Mouse (Mus musculus): Measurements from ENCODE around the gene Kcnmb1. TPM values are rescaled to one million over a fixed set of nuclear protein-coding genes. Genes with fewer than 3 reads are reported as not detected.

Kcnmb1 gene
- 3.0 and 3.3 TPM in 2 replicates for polyA plus RNA-seq (2015; fragmentation: Nextera tagmentation; extraction: Ambion mirVana)

- Histone ChIP-seq H3K4me3 (peak within 1 kb of the TSS; percentile 30), H3K9me3 (no peaks in the 10 kb centered on the region), H3K9ac (peak within 1 kb of the TSS; percentile 59), H3K4me2 (peak within 1 kb of the TSS; percentile 54), H3K27me3 (replicated peaks) (no peaks in the 10 kb centered on the region), H3K4me1 (peaks cover 28% of the 10 kb centered on the region), H3K27ac (replicated peaks) (peak within 1 kb of the TSS; percentile 48), H3K36me3 (no peaks in the 10 kb centered on the region)
- ATAC-seq (ENCODE audit: extremely low read depth, insufficient number of reproducible peaks, low FRiP score, low TSS enrichment): no peak
- WGBS: 10% methylated on average over 6 of the region's 6 CpGs
These were observed at the start of gene Kcnmb1 for GRCm38 (mm10) chr11:33962688-33963407. Gene Kcnmb1, plus strand, starts transcription at chr11:33963013.

- no peak for ATAC-seq (ENCODE audit: extremely low read depth, insufficient number of reproducible peaks, low FRiP score, low TSS enrichment)
- H3K4me2 ChIP-seq: no peak overlapping the region
- H3K27me3 ChIP-seq (replicated peaks): peaks cover 14% of the 10 kb centered on the region; the same call in 1 of the 2 replicates
- H3K9ac ChIP-seq: no peak overlapping the region
- H3K27ac ChIP-seq (replicated peaks): no peak overlapping the region
- peaks cover 30% of the 10 kb centered on the region for H3K4me1 ChIP-seq
- no peak overlapping the region for H3K4me3 ChIP-seq
- WGBS: 52% methylated on average over 7 of the region's 7 CpGs
- no peaks in the 10 kb centered on the region for H3K36me3 ChIP-seq
- no peaks in the 10 kb centered on the region for H3K9me3 ChIP-seq
These were observed 49.8 kb upstream of the Kcnmb1 start for GRCm38 (mm10) chr11:33913061-33913460.

- Histone ChIP-seq H3K9me3 (no peaks in the 10 kb centered on the region), H3K4me3 (no peak overlapping the region), H3K9ac (no peak overlapping the region), H3K36me3 (no peaks in the 10 kb centered on the region), H3K4me2 (no peak overlapping the region), H3K4me1 (peaks cover 30% of the 10 kb centered on the region), H3K27ac (replicated peaks) (no peak overlapping the region), H3K27me3 (replicated peaks) (peaks cover 19% of the 10 kb centered on the region)
- WGBS: 82% methylated on average over 12 of the region's 12 CpGs
- no peak for ATAC-seq (ENCODE audit: extremely low read depth, insufficient number of reproducible peaks, low FRiP score, low TSS enrichment)
These were observed 48.6 kb upstream of the Kcnmb1 start for GRCm38 (mm10) chr11:33914216-33914615.

GRCm38 (mm10) chr11:33917574-33917973 is 45.2 kb upstream of the Kcnmb1 start:
- 18% methylated on average over 6 of the region's 6 CpGs for WGBS

GRCm38 (mm10) chr11:33918424-33918823 is 44.4 kb upstream of the Kcnmb1 start:
- no peak overlapping the region for H3K4me2 ChIP-seq
- 27% methylated on average over 2 of the region's 2 CpGs for WGBS
- no peak for ATAC-seq (ENCODE audit: extremely low read depth, insufficient number of reproducible peaks, low FRiP score, low TSS enrichment)
- no peaks in the 10 kb centered on the region for H3K9me3 ChIP-seq
- peaks cover 1% of the 10 kb centered on the region for H3K4me1 ChIP-seq
- no peaks in the 10 kb centered on the region for H3K36me3 ChIP-seq
- H3K27me3 ChIP-seq (replicated peaks): peaks cover 29% of the 10 kb centered on the region
- H3K4me3 ChIP-seq: no peak overlapping the region
- H3K27ac ChIP-seq (replicated peaks): no peak overlapping the region
- no peak overlapping the region for H3K9ac ChIP-seq

More at GRCm38 (mm10) chr11:33917574-33917973, 45.2 kb upstream of the Kcnmb1 start:
- no peak overlapping the region for H3K9ac ChIP-seq
- H3K4me2 ChIP-seq: no peak overlapping the region
- H3K9me3 ChIP-seq: no peaks in the 10 kb centered on the region
- H3K36me3 ChIP-seq: no peaks in the 10 kb centered on the region
- H3K27ac ChIP-seq (replicated peaks): no peak overlapping the region
- H3K4me3 ChIP-seq: no peak overlapping the region
- H3K4me1 ChIP-seq: peaks cover 10% of the 10 kb centered on the region
- H3K27me3 ChIP-seq (replicated peaks): peaks cover 29% of the 10 kb centered on the region
- ATAC-seq (ENCODE audit: extremely low read depth, insufficient number of reproducible peaks, low FRiP score, low TSS enrichment): no peak

- no peaks in the 10 kb centered on the region for H3K9me3 ChIP-seq
- ATAC-seq (ENCODE audit: extremely low read depth, insufficient number of reproducible peaks, low FRiP score, low TSS enrichment): no peak
- no peak overlapping the region for H3K27ac ChIP-seq (replicated peaks)
- no peak overlapping the region for H3K9ac ChIP-seq
- no peaks in the 10 kb centered on the region for H3K36me3 ChIP-seq
- no peak overlapping the region for H3K4me3 ChIP-seq
- no peaks in the 10 kb centered on the region for H3K4me1 ChIP-seq
- 61% methylated on average over 7 of the region's 7 CpGs for WGBS
- no peak overlapping the region for H3K4me2 ChIP-seq
- H3K27me3 ChIP-seq (replicated peaks): peaks cover 28% of the 10 kb centered on the region
These were observed 43.0 kb upstream of the Kcnmb1 start for GRCm38 (mm10) chr11:33919826-33920225.

GRCm38 (mm10) chr11:33921451-33921850 is 41.4 kb upstream of the Kcnmb1 start:
- ATAC-seq (ENCODE audit: extremely low read depth, insufficient number of reproducible peaks, low FRiP score, low TSS enrichment): no peak
- WGBS: 73% methylated on average over 13 of the region's 13 CpGs
- Histone ChIP-seq H3K4me3 (no peak overlapping the region), H3K27ac (replicated peaks) (no peak overlapping the region), H3K9ac (no peak overlapping the region), H3K36me3 (no peaks in the 10 kb centered on the region), H3K27me3 (replicated peaks) (peaks cover 33% of the 10 kb centered on the region), H3K9me3 (no peaks in the 10 kb centered on the region), H3K4me1 (no peaks in the 10 kb centered on the region), H3K4me2 (no peak overlapping the region)

GRCm38 (mm10) chr11:33923031-33923430 is 39.8 kb upstream of the Kcnmb1 start:
- H3K4me3 ChIP-seq: no peak overlapping the region
- peaks cover 40% of the 10 kb centered on the region for H3K27me3 ChIP-seq (replicated peaks)
- no peaks in the 10 kb centered on the region for H3K36me3 ChIP-seq
- H3K9me3 ChIP-seq: no peaks in the 10 kb centered on the region
- H3K4me1 ChIP-seq: no peaks in the 10 kb centered on the region
- no peak overlapping the region for H3K27ac ChIP-seq (replicated peaks)
- no peak for ATAC-seq (ENCODE audit: extremely low read depth, insufficient number of reproducible peaks, low FRiP score, low TSS enrichment)
- H3K4me2 ChIP-seq: no peak overlapping the region
- no peak overlapping the region for H3K9ac ChIP-seq
- WGBS: 57% methylated on average over 3 of the region's 3 CpGs

- no peak overlapping the region for H3K27ac ChIP-seq (replicated peaks)
- 77% methylated on average over 8 of the region's 8 CpGs for WGBS
- no peaks in the 10 kb centered on the region for H3K36me3 ChIP-seq
- no peaks in the 10 kb centered on the region for H3K4me1 ChIP-seq
- no peak overlapping the region for H3K9ac ChIP-seq
- H3K9me3 ChIP-seq: no peaks in the 10 kb centered on the region
- H3K4me2 ChIP-seq: no peak overlapping the region
- peaks cover 39% of the 10 kb centered on the region for H3K27me3 ChIP-seq (replicated peaks)
- H3K4me3 ChIP-seq: no peak overlapping the region
- ATAC-seq (ENCODE audit: extremely low read depth, insufficient number of reproducible peaks, low FRiP score, low TSS enrichment): no peak
These were observed 37.0 kb upstream of the Kcnmb1 start for GRCm38 (mm10) chr11:33925778-33926177.

GRCm38 (mm10) chr11:33926551-33926950 is 36.3 kb upstream of the Kcnmb1 start:
- no peak overlapping the region for H3K4me3 ChIP-seq
- no peaks in the 10 kb centered on the region for H3K9me3 ChIP-seq
- H3K27ac ChIP-seq (replicated peaks): no peak overlapping the region
- no peak overlapping the region for H3K4me2 ChIP-seq
- peaks cover 31% of the 10 kb centered on the region for H3K27me3 ChIP-seq (replicated peaks)
- no peak overlapping the region for H3K9ac ChIP-seq
- 50% methylated on average over 2 of the region's 2 CpGs for WGBS
- no peaks in the 10 kb centered on the region for H3K4me1 ChIP-seq
- ATAC-seq (ENCODE audit: extremely low read depth, insufficient number of reproducible peaks, low FRiP score, low TSS enrichment): no peak
- no peaks in the 10 kb centered on the region for H3K36me3 ChIP-seq

- H3K4me2 ChIP-seq: no peak overlapping the region
- no peak overlapping the region for H3K4me3 ChIP-seq
- WGBS: 36% methylated on average over 6 of the region's 6 CpGs
- no peak overlapping the region for H3K9ac ChIP-seq
- peaks cover 4% of the 10 kb centered on the region; the same call in 1 of the 2 replicates for H3K4me1 ChIP-seq
- ATAC-seq (ENCODE audit: extremely low read depth, insufficient number of reproducible peaks, low FRiP score, low TSS enrichment): no peak
- peaks cover 30% of the 10 kb centered on the region for H3K27me3 ChIP-seq (replicated peaks)
- H3K36me3 ChIP-seq: no peaks in the 10 kb centered on the region
- H3K27ac ChIP-seq (replicated peaks): no peak overlapping the region
- H3K9me3 ChIP-seq: no peaks in the 10 kb centered on the region
These were observed 35.5 kb upstream of the Kcnmb1 start for GRCm38 (mm10) chr11:33927321-33927720.

- Histone ChIP-seq H3K27me3 (replicated peaks) (peaks cover 30% of the 10 kb centered on the region), H3K27ac (replicated peaks) (no peak overlapping the region), H3K4me1 (peaks cover 6% of the 10 kb centered on the region; the same call in 1 of the 2 replicates), H3K36me3 (no peaks in the 10 kb centered on the region), H3K4me2 (no peak overlapping the region), H3K9me3 (no peaks in the 10 kb centered on the region), H3K4me3 (no peak overlapping the region), H3K9ac (no peak overlapping the region)
- no peak for ATAC-seq (ENCODE audit: extremely low read depth, insufficient number of reproducible peaks, low FRiP score, low TSS enrichment)
- WGBS: 53% methylated on average over 4 of the region's 4 CpGs
These were observed 35.0 kb upstream of the Kcnmb1 start for GRCm38 (mm10) chr11:33927836-33928235.

Data from heart, embryonic 13.5 days (tissue).